Mouse (Mus musculus): Measurements from ENCODE around the gene Prom2.

- TF ChIP-seq POLR2A (IDR thresholded peaks at IDR 0.05; ENCODE audit: low read depth, low read length) (no peak), CTCF (conservative IDR thresholded peaks at IDR 0.05; ENCODE audit: insufficient read depth, insufficient read length, low read depth, low read length) (no peak)
Observed at GRCm38 (mm10) chr2:127519308-127519707, 22.0 kb downstream of the Prom2 start.
